Mouse (Mus musculus) CH12.LX (cell line): Measurements from ENCODE around the gene Pde5a. TPM values are rescaled to one million over a fixed set of nuclear protein-coding genes. Genes with fewer than 3 reads are reported as not detected.

Source experiments
- DNase-seq: peaks from one replicate; pipeline ENCODE4 v3.0.0-alpha.2; 2013; ENCODE audit errors: extremely low read depth
- H3K27ac ChIP-seq: 2 replicates; pipeline ENCODE4 v1.5.1; 2012; ENCODE audit warnings: low read depth, mild to moderate bottlenecking, control low read depth, moderate library complexity; ENCODE audit not compliant: insufficient read depth
- H3K27me3 ChIP-seq: replicated peaks from 2 replicates; pipeline ENCODE3; 2012; ENCODE audit warnings: inconsistent platforms
- H3K36me3 ChIP-seq, 2 experiments: replicated peaks in 1 of 2; 2 replicates each; pipeline versions ENCODE3 to v1.6.1; 2012; ENCODE audit warnings: inconsistent platforms in 1 of 2, low read length in 1 of 2, mild to moderate bottlenecking in 1 of 2, mixed read lengths in 1 of 2, moderate library complexity in 1 of 2; ENCODE audit not compliant: control insufficient read depth in 1 of 2, insufficient read depth in 1 of 2
- H3K4me1 ChIP-seq, 2 experiments: 2 replicates each; pipeline ENCODE4 v1.6.1; 2012; ENCODE audit warnings: inconsistent platforms in 1 of 2, moderate library complexity in 1 of 2; ENCODE audit not compliant: insufficient read depth in 2 of 2, control insufficient read depth in 1 of 2
- H3K4me2 ChIP-seq: 2 replicates; pipeline ENCODE4 v1.6.1; 2012; ENCODE audit warnings: low read depth, mild to moderate bottlenecking, control low read depth; ENCODE audit not compliant: poor library complexity, insufficient read depth, severe bottlenecking
- H3K4me3 ChIP-seq, 3 experiments: fragments of 150-350 bp in 1 of 3; sonication (generic) in 1 of 3; replicated peaks in 1 of 3; 2 replicates each; pipeline versions ENCODE3 to v1.5.1; 2011 to 2012; ENCODE audit warnings: low read depth in 2 of 3, low read length in 2 of 3, mild to moderate bottlenecking in 2 of 3, moderate library complexity in 2 of 3, control low read depth in 1 of 3, improper control_type of control experiment in 1 of 3, inconsistent platforms in 1 of 3, mixed read lengths in 1 of 3; ENCODE audit not compliant: poor library complexity in 1 of 3
- H3K79me2 ChIP-seq: replicated peaks from 2 replicates; pipeline ENCODE4 v1.6.1; 2012; ENCODE audit warnings: mild to moderate bottlenecking, moderate library complexity; ENCODE audit not compliant: control insufficient read depth, poor library complexity, insufficient read depth, severe bottlenecking; ENCODE audit errors: extremely low read depth
- H3K9ac ChIP-seq: 2 replicates; pipeline ENCODE4 v1.6.1; 2012; ENCODE audit warnings: low read depth, mild to moderate bottlenecking, control low read depth, moderate library complexity; ENCODE audit not compliant: insufficient read depth
- H3K9me3 ChIP-seq: replicated peaks from 2 replicates; pipeline ENCODE3; 2012; ENCODE audit warnings: low read length, inconsistent platforms, mixed read lengths
- BHLHE40 ChIP-seq: IDR thresholded peaks from 2 replicates; pipeline ENCODE4 v1.6.1; 2011; ENCODE audit warnings: mild to moderate bottlenecking, low read depth, low read length, improper control_type of control experiment
- CHD1 ChIP-seq: IDR thresholded peaks from 2 replicates; pipeline ENCODE4 v1.6.1; 2012; ENCODE audit warnings: low read depth, low read length, improper control_type of control experiment, inconsistent platforms
- CTCF ChIP-seq, 2 experiments: IDR thresholded peaks in 1 of 2; conservative IDR thresholded peaks in 1 of 2; 2 replicates each; pipeline ENCODE4 v1.5.1; 2011 to 2012; ENCODE audit warnings: low read depth in 2 of 2, low read length in 2 of 2, improper control_type of control experiment in 1 of 2, inconsistent platforms in 1 of 2, mild to moderate bottlenecking in 1 of 2, moderate library complexity in 1 of 2
- EP300 ChIP-seq: IDR thresholded peaks from 2 replicates; pipeline ENCODE4 v1.6.1; 2011; ENCODE audit warnings: low read length, improper control_type of control experiment
- ETS1 ChIP-seq: conservative IDR thresholded peaks from 2 replicates; pipeline ENCODE4 v1.6.1; 2012; ENCODE audit warnings: low read depth, mild to moderate bottlenecking, inconsistent platforms, low read length, improper control_type of control experiment, moderate library complexity
- HCFC1 ChIP-seq: IDR thresholded peaks from 2 replicates; pipeline ENCODE4 v1.6.1; 2012; ENCODE audit warnings: low read depth, mild to moderate bottlenecking, inconsistent platforms, low read length, improper control_type of control experiment
- JUND ChIP-seq: conservative IDR thresholded peaks from 2 replicates; pipeline ENCODE4 v1.6.1; 2011; ENCODE audit warnings: low read depth, low read length, improper control_type of control experiment
- MAFK ChIP-seq: IDR thresholded peaks from 2 replicates; pipeline ENCODE4 v1.6.1; 2011; ENCODE audit warnings: low read length, improper control_type of control experiment; ENCODE audit not compliant: insufficient replicate concordance
- MEF2A ChIP-seq: IDR thresholded peaks from 2 replicates; pipeline ENCODE4 v1.6.1; 2014; ENCODE audit warnings: low read depth, mild to moderate bottlenecking, inconsistent platforms, low read length, improper control_type of control experiment, borderline replicate concordance
- MYC ChIP-seq: IDR thresholded peaks from 2 replicates; pipeline ENCODE4 v1.6.1; 2011; ENCODE audit warnings: low read depth, mild to moderate bottlenecking, improper control_type of control experiment, low read length
- RAD21 ChIP-seq: IDR thresholded peaks from 2 replicates; pipeline ENCODE4 v1.6.1; 2011; ENCODE audit warnings: low read depth, mild to moderate bottlenecking, low read length, improper control_type of control experiment, moderate library complexity
- SMC3 ChIP-seq: IDR thresholded peaks from 2 replicates; pipeline ENCODE4 v1.6.1; 2011; ENCODE audit warnings: low read depth, low read length, improper control_type of control experiment
- TBP ChIP-seq: conservative IDR thresholded peaks from 2 replicates; pipeline ENCODE4 v1.6.1; 2011; ENCODE audit warnings: low read depth, low read length, improper control_type of control experiment
- ZC3H11A ChIP-seq: IDR thresholded peaks from 2 replicates; pipeline ENCODE4 v1.6.1; 2012; ENCODE audit warnings: low read depth, mild to moderate bottlenecking, inconsistent platforms, low read length, improper control_type of control experiment
- ZMIZ1 ChIP-seq: IDR thresholded peaks from 2 replicates; pipeline ENCODE4 v1.6.1; 2012; ENCODE audit warnings: low read depth, mild to moderate bottlenecking, inconsistent platforms, low read length, improper control_type of control experiment
- dilution Hi-C: fragments of 300-500 bp; cut with MboI; formaldehyde crosslinking; loops from 2 replicates; pipeline ENCODE4 v1.14.3; 2020; ENCODE audit warnings: low sequenced_read_pairs; ENCODE audit not compliant: extremely low pct_unique_long_range_greater_than_20kb, extremely low pct_ligation_motif_present
- in situ Hi-C: fragments of 300-500 bp; cut with MboI; formaldehyde crosslinking; loops from 3 replicates; pipeline ENCODE4 v1.14.3; 2019; ENCODE audit warnings: low sequenced_read_pairs, low pct_ligation_motif_present, low pct_unique_long_range_greater_than_20kb, mixed read lengths
- polyA plus RNA-seq: library from polyadenylated mRNA; unstranded; fragments of >175 nt; gene quantifications from 2 replicates; pipeline ENCODE4 v1.2.1, GENCODE M21; 2012; ENCODE audit warnings: low read depth; ENCODE audit not compliant: insufficient read length
- total RNA-seq, 2 experiments: library from RNA; depleted of rRNA; stranded (reverse); fragments of 300-350 nt in 1 of 2; fragments of >200 nt in 1 of 2; gene quantifications; 2 replicates each; pipeline ENCODE4 v1.2.3; 2012 to 2014

Pde5a gene
- total and polyA plus RNA-seq, 3 experiments = 0.60 to 1.1 (median 1.0) TPM

DNA sequence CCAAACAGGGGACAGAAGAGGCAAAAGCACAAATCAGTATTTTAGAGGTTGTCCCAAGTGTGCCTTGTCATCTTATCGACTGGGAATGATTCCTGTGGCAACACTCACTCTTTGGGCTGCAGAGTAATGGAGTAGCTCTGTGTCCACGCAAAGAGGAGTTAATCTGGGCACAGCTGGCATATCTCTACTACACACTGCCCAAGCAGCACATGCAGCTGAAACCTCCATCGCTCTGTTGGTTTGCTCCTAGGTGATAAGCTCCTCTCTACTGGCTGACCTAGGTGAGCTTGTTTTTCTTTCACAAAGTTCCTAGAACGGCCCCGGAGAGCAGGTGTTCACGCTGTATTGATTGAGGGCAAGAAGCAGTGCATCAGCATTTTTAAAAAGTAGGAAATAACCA is 60.8 kb downstream of the Pde5a start:
- Histone ChIP-seq H3K4me1 (no peaks in the 10 kb centered on the region), H3K9me3 (no peaks in the 10 kb centered on the region), H3K4me2 (no peak overlapping the region), H3K36me3 (no peaks in the 10 kb centered on the region), H3K27me3 (no peaks in the 10 kb centered on the region), H3K4me3 (no peak overlapping the region), H3K79me2 (no peaks in the 10 kb centered on the region), H3K9ac (no peak overlapping the region), H3K27ac (no peak overlapping the region)
- no peak for DNase-seq
- dilution Hi-C loops = no loop called here
- in situ Hi-C loops = no loop called here
- no peak for TF ChIP-seq MEF2A
- no peak for TF ChIP-seq CHD1
- TF ChIP-seq BHLHE40 = no peak
- no peak for TF ChIP-seq ZMIZ1

DNA sequence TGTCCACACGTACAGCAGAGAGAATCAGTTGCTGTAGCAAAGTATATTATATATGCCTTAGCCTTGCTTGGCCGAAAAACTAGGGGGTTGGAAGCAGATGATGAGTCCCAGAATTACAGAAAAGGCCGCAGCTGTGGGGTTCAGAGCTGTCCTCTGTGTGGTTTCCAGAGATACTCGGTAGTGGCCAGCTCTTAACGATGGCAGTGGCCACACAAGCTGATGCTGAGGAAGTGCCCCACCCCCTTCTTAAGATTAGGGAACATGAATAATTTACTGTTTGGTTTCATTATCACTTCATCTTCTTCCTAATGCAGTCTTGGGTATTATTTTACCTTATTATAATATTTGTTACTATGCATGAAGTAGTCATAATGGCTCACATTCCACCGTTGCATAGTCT is 71.3 kb downstream of the Pde5a start:
- dilution Hi-C loops (no loop called here), in situ Hi-C loops (no loop called here)
- Histone ChIP-seq H3K4me2 (no peak overlapping the region), H3K9ac (no peak overlapping the region), H3K36me3 (no peaks in the 10 kb centered on the region), H3K9me3 (no peaks in the 10 kb centered on the region), H3K79me2 (no peaks in the 10 kb centered on the region), H3K27ac (no peak overlapping the region), H3K4me1 (0 out of 4 replicates have a peak, but pooled peaks cover 0 to 2% of the 10 kb centered on the region in 2 experiments), H3K27me3 (no peaks in the 10 kb centered on the region), H3K4me3 (no peak overlapping the region)
- DNase-seq = no peak
- TF ChIP-seq MAFK (no peak), RAD21 (no peak), ZC3H11A (no peak), MYC (no peak), ETS1 (no peak), MEF2A (no peak)

GRCm38 (mm10) chr3:122800553-122801435 is 72.0 kb downstream of the Pde5a start:
- Histone ChIP-seq H3K79me2 (no peaks in the 10 kb centered on the region), H3K27ac (no peak overlapping the region), H3K36me3 (no peaks in the 10 kb centered on the region), H3K4me2 (no peak overlapping the region), H3K9me3 (no peaks in the 10 kb centered on the region), H3K27me3 (no peaks in the 10 kb centered on the region), H3K9ac (no peak overlapping the region), H3K4me3 (no peak overlapping the region), H3K4me1 (0 out of 4 replicates have a peak, but pooled peaks cover 0 to 2% of the 10 kb centered on the region in 2 experiments)
- no peak for TF ChIP-seq EP300
- TF ChIP-seq HCFC1 = no peak
- no peak for TF ChIP-seq SMC3
- no peak for TF ChIP-seq CHD1
- no peak for TF ChIP-seq JUND
- no peak for TF ChIP-seq CTCF (conservative IDR thresholded peaks at IDR 0.05 in 1 of 2, IDR thresholded peaks at IDR 0.05 in 1 of 2; ENCODE audit: low read depth in 2 of 2, low read length in 2 of 2)
- no peak for TF ChIP-seq BHLHE40
- no peak for TF ChIP-seq MEF2A
- no peak for TF ChIP-seq TBP
- dilution Hi-C loops = no loop called here
- in situ Hi-C loops = no loop called here
- DNase-seq = no peak
